Comparison of ENCODE assay signal across 9 mouse cellular contexts in the genomic region with DNA sequence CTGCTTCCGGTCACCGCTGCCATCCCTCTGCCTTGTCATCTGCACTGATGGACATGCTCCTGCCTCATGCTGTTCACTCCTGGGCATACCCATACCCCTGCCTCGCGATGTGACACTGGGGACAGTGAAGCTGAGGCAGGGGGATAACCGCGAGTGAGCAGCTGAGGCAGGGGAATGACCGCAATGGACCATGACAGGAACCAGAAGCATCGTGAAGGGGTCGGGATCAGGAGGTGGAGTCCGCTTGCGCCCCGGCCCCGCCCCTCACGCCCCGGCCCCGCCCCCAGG. TPM values are rescaled to one million over a fixed set of nuclear protein-coding genes. Genes with fewer than 3 reads are reported as not detected.
DNase-seq lines count a peak whose midpoint lies in the region; ATAC-seq and TF ChIP-seq lines count a peak whose summit lies in the region.
"Had no signal": no experiment of that assay in that cellular context is flagged by ENCODE, and none has a peak within 500 bp of the region (broad histone marks: within the 10 kb centered on the region; RNA-seq: fewer than 3 reads in every experiment).

No protein-coding gene starts in this region.

- H3K9me3 ChIP-seq in kidney, embryonic 15.5 days (replicated peaks) = peaks cover 46% of the 10 kb centered on the region
- H3K9me3 ChIP-seq in midbrain, embryonic 10.5 days (replicated peaks) = peaks cover 65% of the 10 kb centered on the region

- H3K27me3 ChIP-seq in kidney, embryonic 15.5 days = no peaks in the 10 kb centered on the region
- H3K27me3 ChIP-seq in midbrain, embryonic 10.5 days (ENCODE audit: low read depth, poor library complexity, severe bottlenecking) = no peaks in the 10 kb centered on the region

- ATAC-seq in kidney, embryonic 15.5 days (replicated peaks; ENCODE audit: low FRiP score) = peak; percentile 13

- TF ChIP-seq CTCF in bone marrow macrophage, adult 2 months (IDR thresholded peaks at IDR 0.05; ENCODE audit: low read depth, low read length) = no peak

- H3K4me3 ChIP-seq in kidney, embryonic 15.5 days (replicated peaks) = peak overlapping the region; percentile 62
- peak overlapping the region; percentile 91 for H3K4me3 ChIP-seq in bone marrow macrophage, adult 2 months (ENCODE audit: insufficient read depth, low read length)
- H3K4me3 ChIP-seq in midbrain, embryonic 10.5 days = peak overlapping the region; percentile 72

- DNase-seq in kidney, postnatal 36 days = no peak
- peak; percentile 34 for DNase-seq in heart, postnatal 4 days
- DNase-seq in midbrain, embryonic 10.5 days (ENCODE audit: low spot score) = no peak
- DNase-seq in frontal cortex, postnatal 14 days (ENCODE audit: low spot score in 2 of 2) = no peak
- DNase-seq in spleen, adult 12 weeks (ENCODE audit: low spot score) = no peak
- DNase-seq in left cerebral cortex, postnatal 14 days (ENCODE audit: low spot score in 2 of 2) = no peak

- H3K4me2 ChIP-seq in kidney, embryonic 15.5 days = peak overlapping the region; percentile 82

- H3K36me3 ChIP-seq in kidney, embryonic 15.5 days = peaks cover 26% of the 10 kb centered on the region; the same call in 1 of the 2 replicates
- peaks cover 40% of the 10 kb centered on the region for H3K36me3 ChIP-seq in midbrain, embryonic 10.5 days

- H3K27ac ChIP-seq in kidney, embryonic 15.5 days = peak overlapping the region; percentile 78; the same call in 1 of the 2 replicates
- H3K27ac ChIP-seq in bone marrow macrophage, adult 2 months (ENCODE audit: insufficient read depth, low read depth, low read length) = peak overlapping the region; percentile 87
- peak overlapping the region; percentile 89 for H3K27ac ChIP-seq in midbrain, embryonic 10.5 days (replicated peaks)

- intact Hi-C loops in left cerebral cortex, postnatal 14 days (cut with DNase I) = no loop called here

- H3K9ac ChIP-seq in kidney, embryonic 15.5 days = peak overlapping the region; percentile 59; the same call in 1 of the 2 replicates

- no peak for TF ChIP-seq POLR2A in bone marrow macrophage, adult 2 months (IDR thresholded peaks at IDR 0.05; ENCODE audit: borderline replicate concordance, low read depth, low read length)

- H3K4me1 ChIP-seq in kidney, embryonic 15.5 days = peaks cover 6% of the 10 kb centered on the region; the same call in 1 of the 2 replicates
- H3K4me1 ChIP-seq in bone marrow macrophage, adult 2 months (ENCODE audit: control insufficient read depth, insufficient read depth, low read length) = no peaks in the 10 kb centered on the region
- peaks cover 13% of the 10 kb centered on the region; the same call in 1 of the 2 replicates for H3K4me1 ChIP-seq in midbrain, embryonic 10.5 days

- 24% methylated on average over 16 of the region's 16 CpGs for WGBS in kidney, embryonic 15.5 days
- WGBS in midbrain, embryonic 10.5 days = 22% methylated on average over 16 of the region's 16 CpGs

RNA-seq across cellular contexts. Expression of gene Il3ra, which starts 0.7 kb away (rescaled TPM):
- 4.9 and 5.5 TPM in 2 replicates for polyA plus RNA-seq in kidney, embryonic 15.5 days (2015; fragmentation: Nextera tagmentation; extraction: Ambion mirVana)
- polyA plus RNA-seq in bone marrow macrophage, adult 2 months (2012; ENCODE audit: insufficient read depth, insufficient read length, missing spikeins) = 76.8 and 90.7 TPM in 2 replicates
- 1 to 10 TPM; 7.9 to 9.9 TPM for total RNA-seq in heart, postnatal 4 days (2021)
- polyA plus RNA-seq in midbrain, embryonic 10.5 days (2016; fragmentation: Nextera tagmentation; extraction: Ambion mirVana) = 2.0 and 2.3 TPM in 2 replicates
- total RNA-seq in left cerebral cortex, postnatal 14 days (2021) = 1 to 10 TPM; 3.6 to 3.7 TPM

RNA-seq across cellular contexts. Expression of gene Olfr31, which starts 24.1 kb away (rescaled TPM):
- not detected in 2 replicates for polyA plus RNA-seq in kidney, embryonic 15.5 days (2015; fragmentation: Nextera tagmentation; extraction: Ambion mirVana)
- not detected in 2 replicates for polyA plus RNA-seq in bone marrow macrophage, adult 2 months (2012; ENCODE audit: insufficient read depth, insufficient read length, missing spikeins)
- total RNA-seq in heart, postnatal 4 days (2021) = under 1 TPM in 1 of 2 experiments, not detected in 1; 0.07 TPM
- polyA plus RNA-seq in midbrain, embryonic 10.5 days (2016; fragmentation: Nextera tagmentation; extraction: Ambion mirVana) = not detected in 2 replicates
- not detected for total RNA-seq in left cerebral cortex, postnatal 14 days (2021)
- polyA plus RNA-seq: large intestine, adult 2 months had no signal

RNA-seq across cellular contexts. Expression of gene Olfr721-ps1, which starts 54.3 kb away (rescaled TPM):
- not detected in 2 replicates for polyA plus RNA-seq in kidney, embryonic 15.5 days (2015; fragmentation: Nextera tagmentation; extraction: Ambion mirVana)
- polyA plus RNA-seq in bone marrow macrophage, adult 2 months (2012; ENCODE audit: insufficient read depth, insufficient read length, missing spikeins) = not detected in 2 replicates
- total RNA-seq in heart, postnatal 4 days (2021) = not detected
- polyA plus RNA-seq in midbrain, embryonic 10.5 days (2016; fragmentation: Nextera tagmentation; extraction: Ambion mirVana) = not detected in 2 replicates
- not detected for total RNA-seq in left cerebral cortex, postnatal 14 days (2021)
- polyA plus RNA-seq: large intestine, adult 2 months had no signal

Comparison
In these comparisons a context has a peak if more than half of its experiments do, and no peak if none do; other contexts are left out.
1. RNA of gene Il3ra, which starts 0.7 kb away (polyA plus RNA-seq): 76.8 to 90.7 TPM in bone marrow macrophage, adult 2 months; 4.9 to 5.5 TPM in kidney, embryonic 15.5 days and 2.0 to 2.3 TPM in midbrain, embryonic 10.5 days; every median in the first group is over 10 times any median in the second.
2. Peak in every context shown above with its lines, with median percentiles within 50 percentile points of each other: H3K27ac ChIP-seq and H3K4me3 ChIP-seq.